Mouse (Mus musculus) neural tube, embryonic 13.5 days (tissue): ENCODE results near the gene Izumo4. TPM values are rescaled to one million over a fixed set of nuclear protein-coding genes. Genes with fewer than 3 reads are reported as not detected.

Experiments used
- ATAC-seq: fragments of 200-750 bp; cut with Nextera tagmentation; 2 replicates; pipeline ENCODE4 v1.8.0; 2017; ENCODE audit warnings: low read depth, mild to moderate bottlenecking, moderate TSS enrichment, moderate library complexity
- H3K27ac ChIP-seq: fragments of 300-500 bp; sonication (generic); replicated peaks from 2 replicates; pipeline ENCODE4 v1.5.1; 2015; ENCODE audit warnings: moderate library complexity, mild to moderate bottlenecking, inconsistent platforms
- H3K27me3 ChIP-seq: fragments of 300-500 bp; sonication (generic); 2 replicates; pipeline ENCODE4 v1.6.1; 2015; ENCODE audit warnings: mild to moderate bottlenecking, inconsistent platforms
- H3K36me3 ChIP-seq: fragments of 300-500 bp; sonication (generic); 2 replicates; pipeline ENCODE4 v1.6.1; 2015; ENCODE audit warnings: mild to moderate bottlenecking, inconsistent platforms
- H3K4me1 ChIP-seq: fragments of 300-500 bp; sonication (generic); replicated peaks from 2 replicates; pipeline ENCODE4 v1.6.1; 2015; ENCODE audit warnings: inconsistent platforms
- H3K4me2 ChIP-seq: fragments of 300-500 bp; sonication (generic); 2 replicates; pipeline ENCODE4 v1.6.1; 2015; ENCODE audit warnings: inconsistent platforms, mild to moderate bottlenecking, moderate library complexity
- H3K4me3 ChIP-seq: fragments of 300-500 bp; sonication (generic); 2 replicates; pipeline ENCODE4 v1.5.1; 2015; ENCODE audit warnings: mild to moderate bottlenecking, inconsistent platforms
- H3K9ac ChIP-seq: fragments of 300-500 bp; sonication (generic); 2 replicates; pipeline ENCODE4 v1.6.1; 2015; ENCODE audit warnings: moderate library complexity, mild to moderate bottlenecking, inconsistent platforms
- H3K9me3 ChIP-seq: fragments of 300-500 bp; sonication (generic); 2 replicates; pipeline ENCODE4 v1.6.1; 2016; ENCODE audit warnings: inconsistent platforms
- WGBS: fragments of 180-500 bp; shearing (Covaris S2); methylation state at CpG from one replicate; pipeline ENCODE4 v1.1.7; 2015; 5-methylcytosine and 5-hydroxymethylcytosine counted together
- polyA plus RNA-seq: library from polyadenylated mRNA; unstranded; fragments of >200 nt; fragmentation: Nextera tagmentation; extraction: Ambion mirVana; gene quantifications from 2 replicates; pipeline ENCODE4 v1.2.1, GENCODE M21; 2015

The Izumo4 gene
- polyA plus RNA-seq, 1 experiment from 2014 or later: 39.1 TPM

GRCm38 (mm10) chr10:80705033-80705432 lies 3.0 kb downstream of the Izumo4 start:
- WGBS: 71% methylated on average over 3 of the region's 3 CpGs
- H3K27ac ChIP-seq: no peak overlapping the region
- no peaks in the 10 kb centered on the region for H3K27me3 ChIP-seq
- ATAC-seq: no peak
- peaks cover 50% of the 10 kb centered on the region for H3K36me3 ChIP-seq
- no peak overlapping the region for H3K4me2 ChIP-seq
- peak overlapping the region; percentile 43; the same call in 1 of the 2 replicates for H3K9ac ChIP-seq
- H3K4me3 ChIP-seq: no peak overlapping the region
- peaks cover 39% of the 10 kb centered on the region for H3K4me1 ChIP-seq
- H3K9me3 ChIP-seq: no peaks in the 10 kb centered on the region

DNA sequence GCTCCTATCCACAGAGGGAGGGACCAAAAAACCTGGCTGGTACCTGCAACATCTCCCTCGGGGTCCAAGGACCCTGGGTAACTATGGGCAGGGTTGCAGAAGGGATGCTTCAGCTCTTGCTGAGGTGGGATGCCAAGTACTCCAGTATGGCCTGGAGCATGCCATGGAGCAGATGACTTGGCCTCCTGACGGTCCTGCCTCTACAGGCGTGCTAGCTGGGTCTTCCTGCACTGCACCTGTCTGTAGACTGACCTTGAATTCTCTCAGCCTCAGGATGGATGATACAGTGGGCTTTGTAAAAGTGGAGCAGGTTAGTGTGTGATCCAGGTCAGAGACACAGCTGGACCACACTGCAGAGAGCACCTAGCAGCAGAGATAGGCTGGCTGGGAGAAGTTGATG lies 3.5 kb downstream of the Izumo4 start:
- 82% methylated on average over 3 of the region's 3 CpGs for WGBS

GRCm38 (mm10) chr10:80710834-80711233 lies 8.8 kb downstream of the Izumo4 start:
- WGBS: 86% methylated on average over 3 of the region's 3 CpGs

More for the DNA sequence above, 3.5 kb downstream of the Izumo4 start:
- Histone ChIP-seq H3K36me3 (peaks cover 55% of the 10 kb centered on the region), H3K27me3 (no peaks in the 10 kb centered on the region), H3K4me1 (peaks cover 35% of the 10 kb centered on the region), H3K4me3 (no peak overlapping the region), H3K27ac (no peak overlapping the region), H3K9me3 (no peaks in the 10 kb centered on the region), H3K9ac (no peak overlapping the region), H3K4me2 (no peak overlapping the region)
- no peak for ATAC-seq

DNA sequence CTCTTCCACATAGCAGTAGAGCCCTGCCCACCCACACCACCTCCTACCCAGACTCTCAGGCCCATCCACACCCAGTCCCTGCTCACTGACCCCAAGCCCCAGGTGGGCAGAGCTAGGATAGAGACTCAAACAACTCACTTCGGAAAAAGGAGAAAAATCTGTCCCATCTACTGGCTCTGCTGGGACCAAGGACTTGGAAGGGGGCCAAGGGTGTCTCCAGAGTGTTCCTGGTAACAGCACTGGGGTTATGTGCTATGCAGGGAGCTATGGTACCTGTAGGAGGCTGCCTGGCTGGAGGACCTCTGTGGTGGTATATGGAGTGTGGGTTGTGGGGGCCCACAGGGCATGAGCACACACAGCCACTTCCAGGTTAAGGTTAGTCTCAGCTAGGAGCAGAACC lies 15.3 kb downstream of the Izumo4 start:
- no peak overlapping the region for H3K27ac ChIP-seq
- H3K9me3 ChIP-seq: no peaks in the 10 kb centered on the region
- H3K9ac ChIP-seq: no peak overlapping the region
- 73% methylated on average over 1 of the region's 1 CpGs for WGBS
- no peaks in the 10 kb centered on the region for H3K27me3 ChIP-seq
- no peak for ATAC-seq
- H3K4me1 ChIP-seq: no peaks in the 10 kb centered on the region
- H3K4me3 ChIP-seq: no peak overlapping the region
- no peak overlapping the region for H3K4me2 ChIP-seq
- H3K36me3 ChIP-seq: peaks cover 98% of the 10 kb centered on the region

More at GRCm38 (mm10) chr10:80710834-80711233, 8.8 kb downstream of the Izumo4 start:
- no peaks in the 10 kb centered on the region for H3K27me3 ChIP-seq
- H3K4me2 ChIP-seq: no peak overlapping the region
- H3K36me3 ChIP-seq: peaks cover 99% of the 10 kb centered on the region
- no peaks in the 10 kb centered on the region for H3K9me3 ChIP-seq
- H3K27ac ChIP-seq: no peak overlapping the region
- no peaks in the 10 kb centered on the region for H3K4me1 ChIP-seq
- no peak overlapping the region for H3K9ac ChIP-seq
- no peak overlapping the region for H3K4me3 ChIP-seq
- no peak for ATAC-seq

- Histone ChIP-seq H3K4me1 (no peaks in the 10 kb centered on the region), H3K27ac (no peak overlapping the region), H3K36me3 (peaks cover 99% of the 10 kb centered on the region), H3K27me3 (no peaks in the 10 kb centered on the region), H3K9me3 (no peaks in the 10 kb centered on the region), H3K4me2 (no peak overlapping the region), H3K9ac (no peak overlapping the region), H3K4me3 (no peak overlapping the region)
- 87% methylated on average over 5 of the region's 5 CpGs for WGBS
- ATAC-seq: no peak
These were observed 25.6 kb downstream of the Izumo4 start for GRCm38 (mm10) chr10:80727369-80728127.

DNA sequence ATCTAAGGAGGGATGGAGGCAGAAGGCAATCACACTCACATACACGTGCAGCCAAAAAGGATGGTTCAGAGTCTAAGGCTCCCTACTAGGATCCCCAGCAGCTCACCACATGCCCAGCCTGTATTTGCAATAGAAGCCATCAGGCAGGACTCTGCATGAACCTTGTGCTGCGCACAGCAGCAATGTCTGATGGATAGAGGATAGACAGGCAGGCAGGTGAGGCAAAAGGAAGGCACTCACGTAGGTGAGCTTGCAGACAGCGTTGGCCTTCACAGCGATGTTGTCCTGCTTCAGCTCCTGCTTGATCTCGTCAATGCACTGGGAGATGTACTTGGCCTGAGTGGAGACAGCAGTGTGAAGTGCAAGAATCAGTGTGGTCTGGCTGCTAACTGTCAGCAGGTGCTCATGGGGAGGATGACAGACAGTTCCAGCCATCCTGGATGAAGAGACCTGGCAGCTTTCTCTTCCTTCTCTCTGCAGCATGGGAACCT lies 30.7 kb downstream of the Izumo4 start:
- peaks cover 66% of the 10 kb centered on the region for H3K36me3 ChIP-seq
- H3K27me3 ChIP-seq: no peaks in the 10 kb centered on the region
- WGBS: 89% methylated on average over 6 of the region's 6 CpGs
- no peak overlapping the region for H3K4me3 ChIP-seq
- no peak overlapping the region for H3K4me2 ChIP-seq
- no peak overlapping the region for H3K9ac ChIP-seq
- peaks cover 12% of the 10 kb centered on the region for H3K4me1 ChIP-seq
- H3K9me3 ChIP-seq: no peaks in the 10 kb centered on the region
- no peak overlapping the region for H3K27ac ChIP-seq
- no peak for ATAC-seq

DNA sequence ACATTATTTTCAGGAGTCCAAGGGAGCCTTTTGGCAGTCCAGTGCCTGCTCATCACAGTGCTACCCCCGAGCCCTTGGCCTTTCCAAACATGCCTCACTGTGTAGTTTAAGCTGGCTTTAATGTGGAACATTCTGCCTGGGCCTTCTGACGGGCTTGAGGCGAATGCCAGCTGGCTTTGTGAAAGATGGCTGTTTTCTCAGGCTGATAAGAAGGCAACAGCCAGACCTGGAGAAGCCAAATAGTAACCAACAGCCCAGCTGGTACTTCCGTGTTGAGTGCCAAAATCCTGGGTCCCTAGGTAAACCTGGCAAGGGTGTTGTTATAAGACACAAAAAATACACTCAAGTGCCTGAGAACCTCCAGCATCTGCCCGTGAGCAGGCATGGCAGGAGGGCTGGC lies 34.7 kb downstream of the Izumo4 start:
- H3K27ac ChIP-seq: no peak overlapping the region; the same call in 1 of the 2 replicates
- WGBS: 86% methylated on average over 5 of the region's 5 CpGs
- peaks cover 47% of the 10 kb centered on the region for H3K4me1 ChIP-seq
- no peak overlapping the region for H3K4me2 ChIP-seq
- no peak overlapping the region for H3K4me3 ChIP-seq
- ATAC-seq: no peak
- H3K27me3 ChIP-seq: no peaks in the 10 kb centered on the region
- peaks cover 26% of the 10 kb centered on the region for H3K36me3 ChIP-seq
- no peaks in the 10 kb centered on the region for H3K9me3 ChIP-seq
- no peak overlapping the region for H3K9ac ChIP-seq

- H3K27ac ChIP-seq: no peak overlapping the region
- H3K9ac ChIP-seq: no peak overlapping the region
- no peak for ATAC-seq
- no peak overlapping the region for H3K4me2 ChIP-seq
- peaks cover 52% of the 10 kb centered on the region for H3K4me1 ChIP-seq
- no peak overlapping the region for H3K4me3 ChIP-seq
- H3K9me3 ChIP-seq: no peaks in the 10 kb centered on the region
- peaks cover 7% of the 10 kb centered on the region; the same call in 1 of the 2 replicates for H3K36me3 ChIP-seq
- H3K27me3 ChIP-seq: no peaks in the 10 kb centered on the region
- WGBS: 73% methylated on average over 1 of the region's 1 CpGs
These were observed 36.7 kb downstream of the Izumo4 start for GRCm38 (mm10) chr10:80738657-80739056.

DNA sequence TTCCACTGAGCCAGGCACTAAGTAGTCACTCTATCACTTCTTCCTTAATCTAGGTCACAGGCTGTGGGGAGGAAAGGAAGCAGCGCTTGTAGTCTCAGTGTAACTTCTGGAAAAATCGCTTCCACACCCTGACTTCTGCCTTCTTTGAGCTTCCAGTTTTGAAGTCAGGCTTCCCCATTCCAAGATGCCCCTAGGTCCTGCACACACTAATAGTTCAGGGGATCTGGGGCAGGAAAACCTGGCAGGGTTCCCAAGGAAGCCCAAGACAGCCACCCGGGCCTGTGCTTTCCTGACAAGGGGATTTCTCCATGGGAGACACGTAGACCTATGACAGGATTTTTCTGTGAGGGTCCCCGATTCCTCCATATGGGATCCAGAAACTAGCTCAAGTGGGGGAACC lies 39.2 kb downstream of the Izumo4 start:
- H3K4me1 ChIP-seq: peaks cover 52% of the 10 kb centered on the region
- H3K9ac ChIP-seq: peak overlapping the region; percentile 98
- H3K4me2 ChIP-seq: peak overlapping the region; percentile 100
- no peaks in the 10 kb centered on the region for H3K9me3 ChIP-seq
- H3K4me3 ChIP-seq: peak overlapping the region; percentile 99
- peak overlapping the region; percentile 84 for H3K27ac ChIP-seq
- no peaks in the 10 kb centered on the region; the same call in 1 of the 2 replicates for H3K36me3 ChIP-seq
- 31% methylated on average over 5 of the region's 5 CpGs for WGBS
- ATAC-seq: no peak
- peaks cover 2% of the 10 kb centered on the region; the same call in 1 of the 2 replicates for H3K27me3 ChIP-seq

GRCm38 (mm10) chr10:80741634-80742179 lies 39.7 kb downstream of the Izumo4 start:
- peak overlapping the region; percentile 99 for H3K4me3 ChIP-seq
- H3K9ac ChIP-seq: peak overlapping the region; percentile 98
- H3K27ac ChIP-seq: peak overlapping the region; percentile 84
- no peaks in the 10 kb centered on the region; the same call in 1 of the 2 replicates for H3K36me3 ChIP-seq
- WGBS: under 1% methylated on average over 41 of the region's 46 CpGs
- H3K27me3 ChIP-seq: peaks cover 7% of the 10 kb centered on the region; the same call in 1 of the 2 replicates
- no peaks in the 10 kb centered on the region for H3K9me3 ChIP-seq
- peak overlapping the region; percentile 100 for H3K4me2 ChIP-seq
- peaks cover 47% of the 10 kb centered on the region for H3K4me1 ChIP-seq
- ATAC-seq: peak; percentile 14

DNA sequence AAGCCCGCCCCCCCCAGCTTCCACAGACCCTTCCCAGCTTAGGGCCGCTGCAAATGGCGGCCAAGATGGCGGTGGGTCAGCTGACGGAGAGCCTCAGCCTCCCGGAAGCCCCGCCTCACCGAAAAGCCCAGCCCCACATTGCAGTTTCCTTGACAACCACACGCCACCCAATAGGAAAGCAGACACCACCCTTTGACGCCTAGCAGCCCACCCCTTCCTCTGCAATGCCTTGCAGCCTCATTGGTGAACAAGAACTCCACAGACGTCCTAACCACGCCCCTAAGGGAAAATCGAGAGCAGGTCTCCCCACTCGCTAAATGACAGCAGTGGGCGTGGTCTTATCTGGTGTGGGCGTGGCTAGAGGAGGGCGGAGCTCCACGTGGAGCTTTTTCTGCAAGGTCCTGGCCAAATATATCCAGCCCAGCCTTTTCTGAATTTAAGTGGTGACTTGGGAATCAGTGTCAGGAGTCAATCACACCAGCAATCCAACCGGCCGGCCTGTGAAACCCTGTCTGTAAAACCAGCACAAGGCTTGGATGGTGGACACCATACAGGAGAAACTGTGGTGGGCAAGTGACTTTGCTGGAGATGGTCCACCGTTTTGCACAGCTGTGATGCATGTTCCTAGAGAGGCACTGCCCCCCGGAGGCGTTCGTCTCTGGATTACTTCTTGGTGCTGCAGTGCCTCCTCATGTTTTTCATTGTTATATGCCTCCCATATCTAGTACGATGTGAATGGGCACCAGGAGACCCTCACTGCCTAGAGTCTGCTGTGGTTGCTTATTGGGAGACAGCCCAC lies 40.4 kb downstream of the Izumo4 start, which contains the start of gene Ap3d1:
TSS of gene Ap3d1 (minus strand) at position 85 of the 799 bp plus-strand sequence.
- H3K27ac ChIP-seq: peak within 1 kb of the TSS; percentile 84
- no peaks in the 10 kb centered on the region for H3K36me3 ChIP-seq
- ATAC-seq: peak; percentile 99
- peak within 1 kb of the TSS; percentile 99 for H3K4me3 ChIP-seq
- H3K27me3 ChIP-seq: peaks cover 7% of the 10 kb centered on the region; the same call in 1 of the 2 replicates
- WGBS: 1% methylated on average over 25 of the region's 25 CpGs
- H3K4me1 ChIP-seq: peaks cover 40% of the 10 kb centered on the region
- no peaks in the 10 kb centered on the region for H3K9me3 ChIP-seq
- peak within 1 kb of the TSS; percentile 100 for H3K4me2 ChIP-seq
- H3K9ac ChIP-seq: peak within 1 kb of the TSS; percentile 98

DNA sequence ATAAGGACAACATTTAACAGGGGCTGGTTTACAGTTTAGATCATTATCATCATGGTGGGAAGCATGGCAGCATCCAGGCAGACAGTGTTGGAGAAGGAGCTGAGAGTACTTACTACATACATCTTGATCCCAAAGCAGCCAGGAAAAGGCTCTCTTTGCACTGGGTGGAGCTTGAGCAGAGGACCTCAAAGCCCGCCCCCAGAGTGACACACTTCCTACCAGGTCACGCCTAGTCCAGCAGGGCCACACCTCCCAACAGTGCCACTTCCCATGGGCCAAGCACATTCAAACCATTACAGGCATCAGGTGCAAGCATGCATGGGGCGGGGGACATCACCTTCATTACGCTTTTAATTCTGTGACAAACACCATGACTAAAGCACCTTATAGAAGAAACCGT lies 42.3 kb downstream of the Izumo4 start:
- H3K27ac ChIP-seq: no peak overlapping the region
- ATAC-seq: no peak
- WGBS: 36% methylated on average over 5 of the region's 5 CpGs
- no peak overlapping the region for H3K9ac ChIP-seq
- H3K27me3 ChIP-seq: peaks cover 7% of the 10 kb centered on the region; the same call in 1 of the 2 replicates
- H3K9me3 ChIP-seq: no peaks in the 10 kb centered on the region
- H3K4me3 ChIP-seq: no peak overlapping the region
- peaks cover 26% of the 10 kb centered on the region for H3K4me1 ChIP-seq
- no peak overlapping the region for H3K4me2 ChIP-seq
- H3K36me3 ChIP-seq: no peaks in the 10 kb centered on the region
